Mouse (Mus musculus): ENCODE data around the gene Zkscan6. TPM values are rescaled to one million over a fixed set of nuclear protein-coding genes. Genes with fewer than 3 reads are reported as not detected.
A peak's percentile ranks its signal among the peaks of the same experiment; 100 is the strongest.

Zkscan6 gene
- total and polyA plus RNA-seq, 2 experiments from 2014 or later, result 13.6 to 18.3 TPM

GRCm38 (mm10) chr11:65824556-65824955, 17.6 kb downstream of the Zkscan6 start:
- Histone ChIP-seq H3K27me3 (ENCODE audit: insufficient read depth, low read length) (no peaks in the 10 kb centered on the region), H3K4me1 (ENCODE audit: insufficient read depth) (no peaks in the 10 kb centered on the region), H3K27ac (ENCODE audit: low read depth, low read length) (no peak overlapping the region), H3K36me3 (ENCODE audit: insufficient read depth) (peaks cover 44% of the 10 kb centered on the region), H3K9me3 (ENCODE audit: low read length) (no peaks in the 10 kb centered on the region), H3K4me3 (ENCODE audit: low read depth, low read length) (no peak overlapping the region), H3K4me2 (ENCODE audit: low read depth) (no peak overlapping the region), H3K9ac (no peak overlapping the region)
- DNase-seq, result no peak
- TF ChIP-seq CTCF (IDR thresholded peaks at IDR 0.05; ENCODE audit: low read depth), result no peak
- ATAC-seq, result no peak
- 90% methylated on average over 3 of the region's 3 CpGs for WGBS

- peak; percentile 46 for DNase-seq
- Histone ChIP-seq H3K9ac (no peak overlapping the region), H3K4me2 (ENCODE audit: low read depth) (no peak overlapping the region), H3K4me1 (ENCODE audit: insufficient read depth) (no peaks in the 10 kb centered on the region), H3K27me3 (ENCODE audit: insufficient read depth, low read length) (no peaks in the 10 kb centered on the region), H3K36me3 (ENCODE audit: insufficient read depth) (0 out of 2 replicates have a peak, but pooled peaks cover under 1% of the 10 kb centered on the region), H3K27ac (ENCODE audit: low read depth, low read length) (no peak overlapping the region), H3K4me3 (ENCODE audit: low read depth, low read length) (no peak overlapping the region), H3K9me3 (ENCODE audit: low read length) (no peaks in the 10 kb centered on the region)
- 55% methylated on average over 8 of the region's 8 CpGs for WGBS
- ATAC-seq, result peak; percentile 72
- no peak for TF ChIP-seq CTCF (IDR thresholded peaks at IDR 0.05; ENCODE audit: low read depth)
These were observed 32.0 kb downstream of the Zkscan6 start for GRCm38 (mm10) chr11:65838999-65839398.

- Histone ChIP-seq H3K4me2 (ENCODE audit: low read depth) (no peak overlapping the region), H3K4me1 (ENCODE audit: insufficient read depth) (no peaks in the 10 kb centered on the region), H3K27ac (ENCODE audit: low read depth, low read length) (no peak overlapping the region), H3K9ac (no peak overlapping the region), H3K36me3 (ENCODE audit: insufficient read depth) (no peaks in the 10 kb centered on the region), H3K27me3 (ENCODE audit: insufficient read depth, low read length) (no peaks in the 10 kb centered on the region), H3K4me3 (ENCODE audit: low read depth, low read length) (no peak overlapping the region), H3K9me3 (ENCODE audit: low read length) (no peaks in the 10 kb centered on the region)
- no peak for TF ChIP-seq CTCF (IDR thresholded peaks at IDR 0.05; ENCODE audit: low read depth)
- WGBS, result 87% methylated on average over 5 of the region's 5 CpGs
- ATAC-seq (no peak), DNase-seq (no peak)
These were observed 39.5 kb downstream of the Zkscan6 start for GRCm38 (mm10) chr11:65846446-65846845.

GRCm38 (mm10) chr11:65852066-65852465, 45.1 kb downstream of the Zkscan6 start:
- Histone ChIP-seq H3K36me3 (ENCODE audit: insufficient read depth) (no peaks in the 10 kb centered on the region), H3K9ac (no peak overlapping the region), H3K9me3 (ENCODE audit: low read length) (no peaks in the 10 kb centered on the region), H3K27ac (ENCODE audit: low read depth, low read length) (no peak overlapping the region), H3K27me3 (ENCODE audit: insufficient read depth, low read length) (no peaks in the 10 kb centered on the region), H3K4me3 (ENCODE audit: low read depth, low read length) (no peak overlapping the region), H3K4me1 (ENCODE audit: insufficient read depth) (no peaks in the 10 kb centered on the region), H3K4me2 (ENCODE audit: low read depth) (no peak overlapping the region)
- peak; percentile 26; the same call in 1 of the 2 replicates for TF ChIP-seq CTCF (IDR thresholded peaks at IDR 0.05; ENCODE audit: low read depth)
- peak; percentile 58 for ATAC-seq
- DNase-seq, result peak; percentile 10
- WGBS, result 17% methylated on average over 1 of the region's 1 CpGs

GRCm38 (mm10) chr11:65861476-65861875, 54.5 kb downstream of the Zkscan6 start:
- WGBS, result 29% methylated on average over 4 of the region's 4 CpGs
- DNase-seq, result no peak

GRCm38 (mm10) chr11:65877146-65877775, 70.3 kb downstream of the Zkscan6 start:
- Histone ChIP-seq H3K9me3 (ENCODE audit: low read length) (no peaks in the 10 kb centered on the region), H3K4me3 (ENCODE audit: low read depth, low read length) (no peak overlapping the region), H3K27me3 (ENCODE audit: insufficient read depth, low read length) (no peaks in the 10 kb centered on the region; the same call in 1 of the 2 replicates), H3K4me2 (ENCODE audit: low read depth) (no peak overlapping the region), H3K4me1 (ENCODE audit: insufficient read depth) (peaks cover 8% of the 10 kb centered on the region; the same call in 1 of the 2 replicates), H3K27ac (ENCODE audit: low read depth, low read length) (no peak overlapping the region), H3K36me3 (ENCODE audit: insufficient read depth) (no peaks in the 10 kb centered on the region), H3K9ac (no peak overlapping the region)
- no peak for ATAC-seq
- WGBS, result 5% methylated on average over 1 of the region's 1 CpGs
- no peak for DNase-seq
- TF ChIP-seq CTCF (IDR thresholded peaks at IDR 0.05; ENCODE audit: low read depth), result no peak

More at GRCm38 (mm10) chr11:65861476-65861875, 54.5 kb downstream of the Zkscan6 start:
- H3K27ac ChIP-seq (ENCODE audit: low read depth, low read length), result no peak overlapping the region
- H3K4me3 ChIP-seq (ENCODE audit: low read depth, low read length), result no peak overlapping the region
- ATAC-seq, result no peak
- no peaks in the 10 kb centered on the region for H3K27me3 ChIP-seq (ENCODE audit: insufficient read depth, low read length)
- H3K36me3 ChIP-seq (ENCODE audit: insufficient read depth), result no peaks in the 10 kb centered on the region
- H3K9ac ChIP-seq, result no peak overlapping the region
- no peak overlapping the region for H3K4me2 ChIP-seq (ENCODE audit: low read depth)
- H3K9me3 ChIP-seq (ENCODE audit: low read length), result no peaks in the 10 kb centered on the region
- H3K4me1 ChIP-seq (ENCODE audit: insufficient read depth), result no peaks in the 10 kb centered on the region
- no peak for TF ChIP-seq CTCF (IDR thresholded peaks at IDR 0.05; ENCODE audit: low read depth)

Other genes with a start within 250 kb of the Zkscan6 start
- gene Map2k4, start 18.9 kb upstream of the Zkscan6 start, total RNA-seq (2014; rRNA removed), result 153 and 157 TPM in 2 replicates
- 83.5 and 111 TPM in 2 replicates for gene Map2k4, start 18.9 kb upstream of the Zkscan6 start, polyA plus RNA-seq (2015; fragmentation: Nextera tagmentation; extraction: Ambion mirVana)